Mouse (Mus musculus) activated CD4-positive, CD25-positive, alpha-beta regulatory T cell, adult 9 weeks (primary cell): ENCODE measurements around the gene Aqp8. TPM values are rescaled to one million over a fixed set of nuclear protein-coding genes. Genes with fewer than 3 reads are reported as not detected.

Source experiments
- polyA plus RNA-seq: library from polyadenylated mRNA; unstranded; fragments of 100-300 nt; shearing (Covaris generic); gene quantifications from one replicate; pipeline ENCODE4 v1.2.1, GENCODE M21; 2017

The Aqp8 gene
- not detected for polyA plus RNA-seq

DNA sequence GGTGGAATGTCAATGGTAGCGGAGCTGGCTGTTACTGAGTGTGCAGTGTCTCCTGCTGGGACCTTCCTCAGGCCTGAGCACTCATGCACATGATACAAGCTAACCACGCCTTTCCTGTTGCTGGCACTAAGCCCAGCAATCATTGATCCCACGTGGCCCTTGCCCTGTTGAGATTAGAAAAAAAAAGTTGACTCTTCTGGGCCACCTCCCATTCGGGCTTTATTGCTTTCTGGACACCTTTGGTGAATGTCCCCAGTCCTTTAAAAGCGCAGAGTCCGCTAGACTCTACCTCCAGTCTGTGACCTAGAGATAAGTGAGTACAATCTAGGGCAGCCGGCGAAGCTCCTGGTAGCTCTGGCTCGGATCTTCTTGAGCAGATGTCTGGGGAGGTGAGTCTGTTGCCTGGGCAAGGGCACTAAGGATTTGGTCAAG, at the start of gene Aqp8:
Gene Aqp8, plus strand, starts transcription at position 222 of the 432 bp plus-strand sequence.

GRCm38 (mm10) chr7:123500239-123501219, 38.4 kb downstream of the Aqp8 start, which contains the start of gene Zkscan2:
TSS of gene Zkscan2 (minus strand) at chr7:123500449.

Other genes starting within 250 kb of the Aqp8 start
- gene Slc5a11, start 247.5 kb upstream of the Aqp8 start, polyA plus RNA-seq: 0.35 TPM
- 41.9 TPM for gene Lcmt1, start 92.5 kb upstream of the Aqp8 start, polyA plus RNA-seq
- 50.5 TPM for gene Arhgap17, start 92.4 kb upstream of the Aqp8 start, polyA plus RNA-seq
- 0.13 TPM for gene Zkscan2, start 38.2 kb downstream of the Aqp8 start, polyA plus RNA-seq